Mouse (Mus musculus) stomach, postnatal 0 days (tissue): ENCODE data around the gene Dytn. TPM values are rescaled to one million over a fixed set of nuclear protein-coding genes. Genes with fewer than 3 reads are reported as not detected.

Experiments
- ATAC-seq: fragments of 200-750 bp; cut with Nextera tagmentation; 2 replicates; pipeline ENCODE4 v1.8.0; 2017; ENCODE audit not compliant: low FRiP score, low TSS enrichment
- DNase-seq: peaks from one replicate; pipeline ENCODE4 v3.0.0-alpha.2; 2016; ENCODE audit warnings: low spot score
- H3K27ac ChIP-seq: fragments of 300-500 bp; sonication (generic); replicated peaks from 2 replicates; pipeline ENCODE4 v1.5.1; 2014; ENCODE audit warnings: mild to moderate bottlenecking, control low read depth
- H3K27me3 ChIP-seq: fragments of 300-500 bp; sonication (generic); 2 replicates; pipeline ENCODE4 v1.6.1; 2014; ENCODE audit warnings: low read length; ENCODE audit not compliant: control insufficient read depth, insufficient read depth
- H3K36me3 ChIP-seq: fragments of 300-500 bp; sonication (generic); 2 replicates; pipeline ENCODE4 v1.6.1; 2014; ENCODE audit warnings: low read length, mixed read lengths; ENCODE audit not compliant: control insufficient read depth, insufficient read depth
- H3K4me1 ChIP-seq: fragments of 300-500 bp; sonication (generic); replicated peaks from 2 replicates; pipeline ENCODE4 v1.6.1; 2014; ENCODE audit warnings: antibody characterized with exemption; ENCODE audit not compliant: control insufficient read depth, insufficient read depth
- H3K4me2 ChIP-seq: fragments of 300-500 bp; sonication (generic); replicated peaks from 2 replicates; pipeline ENCODE4 v1.6.1; 2014; ENCODE audit warnings: low read depth, mild to moderate bottlenecking, control low read depth, moderate library complexity
- H3K4me3 ChIP-seq: fragments of 300-500 bp; sonication (generic); 2 replicates; pipeline ENCODE4 v1.5.1; 2014; ENCODE audit warnings: low read depth, low read length, control low read depth
- H3K9ac ChIP-seq: fragments of 300-500 bp; sonication (generic); 2 replicates; pipeline ENCODE4 v1.6.1; 2014; ENCODE audit warnings: mild to moderate bottlenecking, low read length, control low read depth, mixed read lengths
- H3K9me3 ChIP-seq: fragments of 300-500 bp; sonication (generic); 2 replicates; pipeline ENCODE4 v1.6.1; 2016; ENCODE audit warnings: low read length; ENCODE audit not compliant: control insufficient read depth
- CTCF ChIP-seq: IDR thresholded peaks from 2 replicates; pipeline ENCODE4 v1.5.1; 2016; ENCODE audit warnings: antibody characterized with exemption, low read depth, mild to moderate bottlenecking, moderate library complexity
- EP300 ChIP-seq: optimal IDR thresholded peaks from 2 replicates; pipeline ENCODE3; 2016; ENCODE audit warnings: antibody characterized with exemption
- WGBS: fragments of 180-500 bp; shearing (Covaris S2); extraction: QIAGEN DNeasy Blood & Tissue Kit; methylation state at CpG from one replicate; pipeline ENCODE4 v1.1.7; 2014; 5-methylcytosine and 5-hydroxymethylcytosine counted together
- polyA plus RNA-seq: library from polyadenylated mRNA; unstranded; fragments of >200 nt; fragmentation: Nextera tagmentation; extraction: Ambion mirVana; gene quantifications from 2 replicates; pipeline ENCODE4 v1.2.1, GENCODE M21; 2015

The Dytn gene
- polyA plus RNA-seq = 0.04 TPM in 1 of 2 replicates, not detected in the other

- WGBS = 83% methylated on average over 4 of the region's 4 CpGs
- Histone ChIP-seq H3K4me1 (no peaks in the 10 kb centered on the region), H3K36me3 (no peaks in the 10 kb centered on the region), H3K9ac (no peak within 1 kb of the TSS), H3K4me2 (no peak within 1 kb of the TSS), H3K27ac (no peak within 1 kb of the TSS), H3K4me3 (no peak within 1 kb of the TSS), H3K9me3 (no peaks in the 10 kb centered on the region), H3K27me3 (no peaks in the 10 kb centered on the region)
- DNase-seq (no peak), ATAC-seq (no peak)
- TF ChIP-seq EP300 (no peak), CTCF (no peak)
Measured at GRCm38 (mm10) chr1:63686827-63687226, at the start of gene Dytn. Gene Dytn (minus strand): TSS chr1:63686927.

GRCm38 (mm10) chr1:63730240-63730771 lies 43.6 kb upstream of the Dytn start, which contains the start of the genes Mdh1b and Fastkd2:
Gene Mdh1b (minus strand): TSS chr1:63730318.
Gene Fastkd2 (plus strand): TSS chr1:63730614.
- Histone ChIP-seq H3K4me2 (peak within 1 kb of the TSS; percentile 58), H3K4me3 (peak within 1 kb of the TSS; percentile 64), H3K36me3 (no peaks in the 10 kb centered on the region), H3K4me1 (no peaks in the 10 kb centered on the region), H3K9ac (peak within 1 kb of the TSS; percentile 69), H3K9me3 (no peaks in the 10 kb centered on the region), H3K27me3 (no peaks in the 10 kb centered on the region), H3K27ac (no peak within 1 kb of the TSS)
- WGBS = under 1% methylated on average over 31 of the region's 31 CpGs
- ATAC-seq (peak; percentile 96), DNase-seq (peak; percentile 90)
- TF ChIP-seq CTCF = peak; percentile 15; the same call in 1 of the 2 replicates
- TF ChIP-seq EP300 = no peak

GRCm38 (mm10) chr1:63729796-63730195 lies 43.1 kb upstream of the Dytn start:
- Histone ChIP-seq H3K4me1 (no peaks in the 10 kb centered on the region), H3K27me3 (no peaks in the 10 kb centered on the region), H3K4me3 (peak overlapping the region; percentile 64), H3K27ac (no peak overlapping the region), H3K36me3 (no peaks in the 10 kb centered on the region), H3K4me2 (peak overlapping the region; percentile 58), H3K9me3 (no peaks in the 10 kb centered on the region), H3K9ac (peak overlapping the region; percentile 18; the same call in 1 of the 2 replicates)
- DNase-seq (no peak), ATAC-seq (peak; percentile 17; the same call in 1 of the 2 replicates)
- WGBS = 47% methylated on average over 8 of the region's 8 CpGs
- TF ChIP-seq CTCF (no peak), EP300 (no peak)

- H3K4me2 ChIP-seq = no peak overlapping the region
- H3K27ac ChIP-seq = no peak overlapping the region
- WGBS = 70% methylated on average over 7 of the region's 7 CpGs
- ATAC-seq (no peak), DNase-seq (no peak)
- H3K36me3 ChIP-seq = no peaks in the 10 kb centered on the region
- H3K4me3 ChIP-seq = no peak overlapping the region
- no peaks in the 10 kb centered on the region for H3K4me1 ChIP-seq
- no peak overlapping the region for H3K9ac ChIP-seq
- no peaks in the 10 kb centered on the region for H3K27me3 ChIP-seq
- TF ChIP-seq CTCF = no peak
- no peaks in the 10 kb centered on the region for H3K9me3 ChIP-seq
Measured at GRCm38 (mm10) chr1:63720161-63720560, 33.4 kb upstream of the Dytn start.

- Histone ChIP-seq H3K9me3 (no peaks in the 10 kb centered on the region), H3K27ac (no peak overlapping the region), H3K4me1 (no peaks in the 10 kb centered on the region), H3K4me3 (no peak overlapping the region), H3K36me3 (no peaks in the 10 kb centered on the region), H3K4me2 (no peak overlapping the region), H3K9ac (no peak overlapping the region), H3K27me3 (no peaks in the 10 kb centered on the region)
- 63% methylated on average over 3 of the region's 3 CpGs for WGBS
- no peak for ATAC-seq
- TF ChIP-seq EP300 (no peak), CTCF (no peak)
- DNase-seq = no peak
Measured at GRCm38 (mm10) chr1:63708876-63709275, 22.1 kb upstream of the Dytn start.

GRCm38 (mm10) chr1:63705733-63706132 lies 19.0 kb upstream of the Dytn start:
- no peak overlapping the region for H3K27ac ChIP-seq
- no peaks in the 10 kb centered on the region for H3K9me3 ChIP-seq
- H3K4me1 ChIP-seq = no peaks in the 10 kb centered on the region
- H3K27me3 ChIP-seq = no peaks in the 10 kb centered on the region
- no peak overlapping the region for H3K4me3 ChIP-seq
- WGBS = 43% methylated on average over 5 of the region's 5 CpGs
- H3K9ac ChIP-seq = no peak overlapping the region
- no peaks in the 10 kb centered on the region for H3K36me3 ChIP-seq
- no peak for TF ChIP-seq CTCF
- TF ChIP-seq EP300 = no peak
- no peak overlapping the region for H3K4me2 ChIP-seq
- no peak for ATAC-seq
- peak; percentile 19 for DNase-seq
